Comparison of ENCODE assay signal across 22 mouse cellular contexts in the genomic region with DNA sequence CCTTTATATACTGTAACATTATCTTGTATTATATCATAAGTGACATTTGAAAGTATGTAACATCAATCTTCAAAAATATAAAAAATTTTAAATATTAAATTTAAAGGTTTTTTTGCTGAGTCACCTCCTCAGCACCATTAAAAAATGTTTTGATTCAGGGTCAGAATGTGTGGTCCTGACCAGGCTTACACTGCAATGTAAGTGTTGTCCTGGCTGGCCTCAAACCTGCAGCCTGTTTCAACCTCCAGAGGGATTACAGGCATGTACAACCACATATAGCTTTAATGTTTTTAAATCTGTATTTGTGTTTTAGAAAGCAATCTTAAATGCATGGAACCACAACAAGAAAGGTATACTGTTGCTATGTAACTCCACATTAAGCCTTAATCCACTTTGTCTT.
DNase-seq lines count a peak whose midpoint lies in the region; ATAC-seq and TF ChIP-seq lines count a peak whose summit lies in the region.
"Had no signal": no experiment of that assay in that cellular context is flagged by ENCODE, and none has a peak within 500 bp of the region (broad histone marks: within the 10 kb centered on the region; RNA-seq: fewer than 3 reads in every experiment).

No protein-coding gene starts in this region.

- H3K27me3 ChIP-seq in forebrain, embryonic 12.5 days, result no peaks in the 10 kb centered on the region
- H3K27me3 ChIP-seq in forebrain, postnatal 0 days (ENCODE audit: insufficient read depth, low read length), result no peaks in the 10 kb centered on the region
- H3K27me3 ChIP-seq in forebrain, embryonic 13.5 days, result no peaks in the 10 kb centered on the region
- H3K27me3 ChIP-seq in forebrain, embryonic 10.5 days (ENCODE audit: poor library complexity, severe bottlenecking), result no peaks in the 10 kb centered on the region
- no peaks in the 10 kb centered on the region for H3K27me3 ChIP-seq in forebrain, embryonic 14.5 days (replicated peaks; ENCODE audit: control insufficient read depth, insufficient read depth, low read length)
- H3K27me3 ChIP-seq in forebrain, embryonic 11.5 days (ENCODE audit: control insufficient read depth, insufficient read depth, low read length), result no peaks in the 10 kb centered on the region
- no peaks in the 10 kb centered on the region for H3K27me3 ChIP-seq in midbrain, embryonic 12.5 days
- no peaks in the 10 kb centered on the region for H3K27me3 ChIP-seq in midbrain, embryonic 13.5 days
- H3K27me3 ChIP-seq: CH12.LX, Patski had no signal

- no peak overlapping the region for H3K4me3 ChIP-seq in forebrain, embryonic 12.5 days (replicated peaks)
- no peak overlapping the region for H3K4me3 ChIP-seq in forebrain, postnatal 0 days (ENCODE audit: low read depth, low read length)
- no peak overlapping the region for H3K4me3 ChIP-seq in forebrain, embryonic 13.5 days
- no peak overlapping the region for H3K4me3 ChIP-seq in forebrain, embryonic 10.5 days
- H3K4me3 ChIP-seq in forebrain, embryonic 14.5 days (ENCODE audit: low read depth, low read length), result no peak overlapping the region
- no peak overlapping the region for H3K4me3 ChIP-seq in forebrain, embryonic 11.5 days (ENCODE audit: low read depth, low read length)
- no peak overlapping the region for H3K4me3 ChIP-seq in midbrain, embryonic 12.5 days
- no peak overlapping the region for H3K4me3 ChIP-seq in midbrain, embryonic 13.5 days (replicated peaks)

- no peaks in the 10 kb centered on the region for H3K36me3 ChIP-seq in forebrain, embryonic 12.5 days (replicated peaks)
- H3K36me3 ChIP-seq in forebrain, postnatal 0 days (ENCODE audit: insufficient read depth), result no peaks in the 10 kb centered on the region
- no peaks in the 10 kb centered on the region for H3K36me3 ChIP-seq in forebrain, embryonic 13.5 days (ENCODE audit: poor library complexity, severe bottlenecking)
- H3K36me3 ChIP-seq in forebrain, embryonic 10.5 days (replicated peaks), result no peaks in the 10 kb centered on the region
- H3K36me3 ChIP-seq in forebrain, embryonic 14.5 days (ENCODE audit: control insufficient read depth, insufficient read depth, low read length), result no peaks in the 10 kb centered on the region
- no peaks in the 10 kb centered on the region for H3K36me3 ChIP-seq in forebrain, embryonic 11.5 days (ENCODE audit: control insufficient read depth, insufficient read depth, low read length)
- H3K36me3 ChIP-seq in midbrain, embryonic 12.5 days, result no peaks in the 10 kb centered on the region
- H3K36me3 ChIP-seq in midbrain, embryonic 13.5 days, result no peaks in the 10 kb centered on the region
- H3K36me3 ChIP-seq: G1E had no signal

- DNase-seq in forebrain, postnatal 0 days, result no peak
- DNase-seq in forebrain, embryonic 10.5 days (ENCODE audit: extremely low spot score, low spot score), result no peak
- DNase-seq in forebrain, embryonic 14.5 days (ENCODE audit: low spot score), result no peak
- DNase-seq in forebrain, embryonic 11.5 days (ENCODE audit: low spot score), result no peak
- DNase-seq: adrenal gland, adult 2 months; adrenal gland, adult 8-10 months; adrenal gland, postnatal 10 days; adrenal gland, postnatal 14 days; adrenal gland, postnatal 25 days; adrenal gland, postnatal 36 days; B cell, adult 2 months; cerebellum, adult 11 months; cerebellum, adult 11-12 months had no signal

- no peaks in the 10 kb centered on the region for H3K4me1 ChIP-seq in forebrain, embryonic 12.5 days
- no peaks in the 10 kb centered on the region for H3K4me1 ChIP-seq in forebrain, postnatal 0 days (ENCODE audit: insufficient read depth)
- H3K4me1 ChIP-seq in forebrain, embryonic 13.5 days, result no peaks in the 10 kb centered on the region
- no peaks in the 10 kb centered on the region for H3K4me1 ChIP-seq in forebrain, embryonic 10.5 days
- no peaks in the 10 kb centered on the region for H3K4me1 ChIP-seq in forebrain, embryonic 14.5 days (ENCODE audit: control insufficient read depth, insufficient read depth, low read length)
- no peaks in the 10 kb centered on the region for H3K4me1 ChIP-seq in forebrain, embryonic 11.5 days (replicated peaks; ENCODE audit: control insufficient read depth, insufficient read depth, low read length)
- no peaks in the 10 kb centered on the region for H3K4me1 ChIP-seq in midbrain, embryonic 12.5 days
- H3K4me1 ChIP-seq in midbrain, embryonic 13.5 days (replicated peaks), result no peaks in the 10 kb centered on the region

- H3K27ac ChIP-seq in forebrain, embryonic 12.5 days, result no peak overlapping the region
- H3K27ac ChIP-seq in forebrain, postnatal 0 days (ENCODE audit: low read depth, low read length), result no peak overlapping the region
- no peak overlapping the region for H3K27ac ChIP-seq in forebrain, embryonic 13.5 days
- H3K27ac ChIP-seq in forebrain, embryonic 10.5 days, result no peak overlapping the region
- H3K27ac ChIP-seq in forebrain, embryonic 14.5 days (ENCODE audit: low read depth, low read length), result no peak overlapping the region
- no peak overlapping the region for H3K27ac ChIP-seq in forebrain, embryonic 11.5 days (ENCODE audit: low read depth, low read length)
- H3K27ac ChIP-seq in midbrain, embryonic 12.5 days (replicated peaks), result no peak overlapping the region
- no peak overlapping the region for H3K27ac ChIP-seq in midbrain, embryonic 13.5 days

- 0 out of 2 replicates have a peak, but pooled peaks have one; percentile 51 for ATAC-seq in forebrain, embryonic 12.5 days (ENCODE audit: low FRiP score)
- no peak for ATAC-seq in forebrain, postnatal 0 days
- peak; percentile 27; the same call in 1 of the 2 replicates for ATAC-seq in forebrain, embryonic 13.5 days
- ATAC-seq in forebrain, embryonic 14.5 days, result peak; percentile 60; the same call in 1 of the 2 replicates
- ATAC-seq in forebrain, embryonic 11.5 days (replicated peaks; ENCODE audit: low FRiP score), result no peak
- peak; percentile 44; the same call in 1 of the 2 replicates for ATAC-seq in midbrain, embryonic 12.5 days (ENCODE audit: low FRiP score, low read depth)
- ATAC-seq in midbrain, embryonic 13.5 days, result no peak
- ATAC-seq: activated CD4-positive, CD25-positive, alpha-beta regulatory T cell, adult 4 months; CD4-positive, CD25-positive, alpha-beta regulatory T cell, adult 4 months; Patski had no signal

- no peak overlapping the region for H3K4me2 ChIP-seq in forebrain, embryonic 12.5 days
- H3K4me2 ChIP-seq in forebrain, postnatal 0 days (ENCODE audit: low read depth), result no peak overlapping the region
- no peak overlapping the region for H3K4me2 ChIP-seq in forebrain, embryonic 13.5 days
- H3K4me2 ChIP-seq in forebrain, embryonic 14.5 days (ENCODE audit: low read length), result no peak overlapping the region
- no peak overlapping the region for H3K4me2 ChIP-seq in forebrain, embryonic 11.5 days (ENCODE audit: low read depth, low read length, severe bottlenecking)
- H3K4me2 ChIP-seq in midbrain, embryonic 12.5 days (replicated peaks), result no peak overlapping the region
- H3K4me2 ChIP-seq in midbrain, embryonic 13.5 days (replicated peaks), result no peak overlapping the region

- no peak for TF ChIP-seq CTCF in forebrain, postnatal 0 days (IDR thresholded peaks at IDR 0.05; ENCODE audit: low read depth)

- H3K9ac ChIP-seq in forebrain, embryonic 12.5 days, result no peak overlapping the region
- H3K9ac ChIP-seq in forebrain, postnatal 0 days, result no peak overlapping the region
- no peak overlapping the region for H3K9ac ChIP-seq in forebrain, embryonic 13.5 days
- no peak overlapping the region for H3K9ac ChIP-seq in forebrain, embryonic 14.5 days (ENCODE audit: low read length)
- no peak overlapping the region for H3K9ac ChIP-seq in forebrain, embryonic 11.5 days (ENCODE audit: low read length)
- no peak overlapping the region for H3K9ac ChIP-seq in midbrain, embryonic 12.5 days (replicated peaks)
- H3K9ac ChIP-seq in midbrain, embryonic 13.5 days (replicated peaks), result no peak overlapping the region

- no peaks in the 10 kb centered on the region for H3K9me3 ChIP-seq in forebrain, embryonic 12.5 days
- no peaks in the 10 kb centered on the region for H3K9me3 ChIP-seq in forebrain, postnatal 0 days (ENCODE audit: low read length)
- H3K9me3 ChIP-seq in forebrain, embryonic 13.5 days (replicated peaks), result no peaks in the 10 kb centered on the region
- H3K9me3 ChIP-seq in forebrain, embryonic 10.5 days, result no peaks in the 10 kb centered on the region
- no peaks in the 10 kb centered on the region for H3K9me3 ChIP-seq in forebrain, embryonic 14.5 days (replicated peaks; ENCODE audit: control insufficient read depth, low read length)
- no peaks in the 10 kb centered on the region for H3K9me3 ChIP-seq in forebrain, embryonic 11.5 days (ENCODE audit: control insufficient read depth, low read length)
- H3K9me3 ChIP-seq in midbrain, embryonic 12.5 days, result no peaks in the 10 kb centered on the region
- no peaks in the 10 kb centered on the region for H3K9me3 ChIP-seq in midbrain, embryonic 13.5 days
- H3K9me3 ChIP-seq: G1E had no signal

Comparison
In these comparisons a context has a peak if more than half of its experiments do, and no peak if none do; other contexts are left out.
1. ATAC-seq: peak in forebrain, embryonic 12.5 days (single experiment), forebrain, embryonic 13.5 days (single experiment), forebrain, embryonic 14.5 days (single experiment) and midbrain, embryonic 12.5 days (single experiment); none in forebrain, postnatal 0 days (single experiment), forebrain, embryonic 11.5 days (single experiment) and midbrain, embryonic 13.5 days (single experiment).